Mouse (Mus musculus) embryonic fibroblast, embryonic 13.5 days (primary cell): ENCODE measurements around the gene Dmrtb1.

Experiments
- CTCF ChIP-seq: IDR thresholded peaks from 2 replicates; pipeline ENCODE4 v1.5.1; 2011; ENCODE audit warnings: mild to moderate bottlenecking, control low read depth, low read length, moderate library complexity, borderline replicate concordance; ENCODE audit not compliant: insufficient read depth
- POLR2A ChIP-seq: IDR thresholded peaks from 2 replicates; pipeline ENCODE4 v1.6.1; 2011; ENCODE audit warnings: low read depth, mild to moderate bottlenecking, control low read depth, low read length, moderate library complexity

DNA sequence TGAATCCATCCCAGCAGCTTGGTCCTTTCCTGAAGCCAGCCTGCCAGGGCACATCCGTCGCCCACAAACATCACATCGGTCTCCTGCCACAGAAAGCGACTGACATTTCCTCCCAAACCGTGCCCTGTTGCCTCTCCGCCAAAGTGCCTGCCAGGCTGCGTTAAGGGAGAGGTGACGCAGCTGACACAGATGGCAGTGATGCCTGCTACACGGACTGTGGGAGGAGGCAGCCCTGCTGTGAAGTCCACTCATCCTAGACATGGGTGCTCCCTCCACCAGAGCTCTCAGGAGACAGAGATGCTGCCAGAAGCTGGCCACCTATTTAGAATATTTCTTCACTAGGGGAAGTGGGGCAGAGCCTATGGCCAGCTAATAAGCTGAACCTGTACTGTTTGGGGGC, 41.4 kb upstream of the Dmrtb1 start:
- TF ChIP-seq CTCF (no peak), POLR2A (no peak)
